Mouse (Mus musculus) neural tube, embryonic 12.5 days (tissue): ENCODE data around the gene Ddx10. TPM values are rescaled to one million over a fixed set of nuclear protein-coding genes. Genes with fewer than 3 reads are reported as not detected.

Source experiments
- ATAC-seq: fragments of 200-750 bp; cut with Nextera tagmentation; 2 replicates; pipeline ENCODE4 v1.8.0; 2017; ENCODE audit warnings: low read depth, mild to moderate bottlenecking, moderate TSS enrichment, moderate library complexity; ENCODE audit not compliant: low FRiP score
- H3K27ac ChIP-seq: fragments of 300-500 bp; sonication (generic); 2 replicates; pipeline ENCODE4 v1.5.1; 2016
- H3K27me3 ChIP-seq: fragments of 300-500 bp; sonication (generic); replicated peaks from 2 replicates; pipeline ENCODE4 v1.6.1; 2016; ENCODE audit warnings: mild to moderate bottlenecking
- H3K36me3 ChIP-seq: fragments of 300-500 bp; sonication (generic); 2 replicates; pipeline ENCODE4 v1.6.1; 2016; ENCODE audit warnings: mild to moderate bottlenecking
- H3K4me1 ChIP-seq: fragments of 300-500 bp; sonication (generic); 2 replicates; pipeline ENCODE4 v1.6.1; 2016
- H3K4me2 ChIP-seq: fragments of 300-500 bp; sonication (generic); replicated peaks from 2 replicates; pipeline ENCODE4 v1.6.1; 2016; ENCODE audit warnings: mild to moderate bottlenecking
- H3K4me3 ChIP-seq: fragments of 300-500 bp; sonication (generic); 2 replicates; pipeline ENCODE4 v1.5.1; 2016
- H3K9ac ChIP-seq: fragments of 300-500 bp; sonication (generic); 2 replicates; pipeline ENCODE4 v1.6.1; 2016; ENCODE audit warnings: mild to moderate bottlenecking
- H3K9me3 ChIP-seq: fragments of 300-500 bp; sonication (generic); 2 replicates; pipeline ENCODE4 v1.6.1; 2016; ENCODE audit warnings: mild to moderate bottlenecking
- WGBS: fragments of 180-500 bp; shearing (Covaris S2); methylation state at CpG from one replicate; pipeline ENCODE4 v1.1.7; 2016; 5-methylcytosine and 5-hydroxymethylcytosine counted together
- polyA plus RNA-seq: library from polyadenylated mRNA; unstranded; fragments of >200 nt; fragmentation: Nextera tagmentation; extraction: Ambion mirVana; gene quantifications from 2 replicates; pipeline ENCODE4 v1.2.1, GENCODE M21; 2016

Ddx10 gene
- polyA plus RNA-seq, 1 experiment from 2014 or later: 27.9 TPM

GRCm38 (mm10) chr9:53068166-53068565 is 179.7 kb downstream of the Ddx10 start:
- no peak for ATAC-seq
- Histone ChIP-seq H3K27me3 (no peaks in the 10 kb centered on the region), H3K4me1 (no peaks in the 10 kb centered on the region; the same call in 1 of the 2 replicates), H3K27ac (no peak overlapping the region), H3K9ac (no peak overlapping the region), H3K4me2 (no peak overlapping the region), H3K9me3 (no peaks in the 10 kb centered on the region), H3K36me3 (no peaks in the 10 kb centered on the region), H3K4me3 (no peak overlapping the region)
- 90% methylated on average over 5 of the region's 5 CpGs for WGBS

DNA sequence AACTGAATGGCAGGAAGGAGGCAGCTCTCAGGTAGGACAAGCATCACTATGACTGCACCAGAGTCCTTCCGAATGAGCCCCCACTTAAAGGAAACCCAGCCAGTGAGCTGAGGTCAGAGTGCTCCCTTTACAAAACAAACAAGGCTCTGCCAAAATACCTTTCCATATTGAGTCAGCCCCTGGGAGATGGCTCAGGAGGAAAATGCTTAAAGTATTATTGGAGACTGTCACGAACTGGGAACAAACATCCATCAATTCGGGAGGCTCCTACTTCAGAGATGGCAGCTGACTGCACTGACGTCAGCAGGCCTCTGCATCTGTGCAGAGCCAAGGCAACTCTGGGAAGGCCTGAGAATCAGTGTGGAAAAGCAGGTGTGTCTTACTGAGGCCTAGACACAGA is 181.4 kb downstream of the Ddx10 start:
- no peak overlapping the region for H3K4me3 ChIP-seq
- no peaks in the 10 kb centered on the region; the same call in 1 of the 2 replicates for H3K4me1 ChIP-seq
- H3K36me3 ChIP-seq: no peaks in the 10 kb centered on the region
- H3K9me3 ChIP-seq: no peaks in the 10 kb centered on the region
- WGBS: 61% methylated on average over 4 of the region's 4 CpGs
- H3K9ac ChIP-seq: no peak overlapping the region
- no peak for ATAC-seq
- no peak overlapping the region for H3K27ac ChIP-seq
- H3K27me3 ChIP-seq: no peaks in the 10 kb centered on the region
- H3K4me2 ChIP-seq: no peak overlapping the region

DNA sequence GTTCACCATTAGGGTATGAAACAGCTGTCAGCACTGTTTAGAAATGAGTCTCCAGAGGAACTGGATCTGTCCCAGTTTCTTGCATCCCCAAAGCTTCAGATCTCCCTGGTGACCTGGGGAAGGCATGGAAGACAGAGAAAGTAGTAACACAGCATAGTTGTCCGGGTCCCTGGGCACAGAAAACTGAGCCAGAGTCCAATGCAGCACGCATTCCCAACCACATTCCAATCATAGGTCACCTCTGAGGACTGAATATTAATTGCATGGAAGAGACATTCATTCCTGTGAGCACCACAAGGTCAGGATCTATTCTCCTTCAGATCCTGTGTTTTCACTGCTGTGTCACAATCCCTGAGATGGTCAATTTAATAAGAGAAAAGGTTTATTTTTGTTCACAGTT is 182.8 kb downstream of the Ddx10 start:
- Histone ChIP-seq H3K9me3 (no peaks in the 10 kb centered on the region), H3K4me2 (no peak overlapping the region), H3K4me3 (no peak overlapping the region), H3K27me3 (no peaks in the 10 kb centered on the region), H3K4me1 (no peaks in the 10 kb centered on the region), H3K9ac (no peak overlapping the region), H3K27ac (no peak overlapping the region), H3K36me3 (no peaks in the 10 kb centered on the region)
- WGBS: 82% methylated on average over 2 of the region's 2 CpGs
- no peak for ATAC-seq

DNA sequence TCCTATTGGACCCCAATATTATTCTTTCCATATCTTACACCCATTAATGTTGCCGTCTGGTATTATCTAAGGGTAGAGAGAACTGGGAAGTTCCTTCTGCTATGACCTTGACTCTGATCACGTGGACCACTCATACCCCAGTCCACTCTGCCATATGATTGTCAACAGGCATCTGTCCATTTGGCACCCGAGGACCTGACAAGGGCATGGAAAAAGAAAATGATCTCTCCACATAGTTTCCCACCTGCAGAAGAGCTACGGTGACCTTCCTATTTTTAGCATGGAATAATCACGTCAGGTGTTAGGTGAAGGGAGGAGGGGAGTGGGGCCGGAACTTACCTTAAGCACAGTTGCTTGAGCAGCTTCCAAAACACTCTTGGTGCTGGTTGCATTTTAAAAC is 183.3 kb downstream of the Ddx10 start:
- Histone ChIP-seq H3K27me3 (no peaks in the 10 kb centered on the region), H3K4me3 (no peak overlapping the region), H3K9ac (no peak overlapping the region), H3K4me2 (no peak overlapping the region), H3K36me3 (no peaks in the 10 kb centered on the region), H3K9me3 (no peaks in the 10 kb centered on the region), H3K4me1 (no peaks in the 10 kb centered on the region), H3K27ac (no peak overlapping the region)
- no peak for ATAC-seq
- WGBS: 83% methylated on average over 6 of the region's 6 CpGs

- 67% methylated on average over 3 of the region's 3 CpGs for WGBS
- H3K27ac ChIP-seq: no peak overlapping the region
- H3K4me2 ChIP-seq: no peak overlapping the region
- H3K9ac ChIP-seq: no peak overlapping the region
- no peaks in the 10 kb centered on the region for H3K27me3 ChIP-seq
- no peaks in the 10 kb centered on the region for H3K4me1 ChIP-seq
- H3K36me3 ChIP-seq: no peaks in the 10 kb centered on the region
- H3K9me3 ChIP-seq: no peaks in the 10 kb centered on the region
- no peak for ATAC-seq
- no peak overlapping the region for H3K4me3 ChIP-seq
Observed at GRCm38 (mm10) chr9:53055306-53055705, 192.5 kb downstream of the Ddx10 start.

Other genes starting within 250 kb of the Ddx10 start
- 0.19 and 0.38 TPM in 2 replicates for gene Exph5, start 53.6 kb upstream of the Ddx10 start, polyA plus RNA-seq
- gene Kdelc2, start 136.0 kb upstream of the Ddx10 start, polyA plus RNA-seq: 8.2 and 8.7 TPM in 2 replicates
- gene 4930550C14Rik, start 154.3 kb upstream of the Ddx10 start, polyA plus RNA-seq: 0.33 and 0.39 TPM in 2 replicates